Mouse (Mus musculus) hindbrain, embryonic 10.5 days (tissue): ENCODE results near the gene Ube2s. TPM values are rescaled to one million over a fixed set of nuclear protein-coding genes. Genes with fewer than 3 reads are reported as not detected.
"Not testable (repeated sequence)": the region's sequence is repeated elsewhere in the genome, so short reads cannot be mapped to it uniquely, and the experiment has no call there.

ENCODE experiments used
- DNase-seq: peaks from one replicate; pipeline ENCODE4 v3.0.0-alpha.2; 2017; ENCODE audit warnings: low spot score
- H3K27ac ChIP-seq: fragments of 300-500 bp; sonication (generic); 2 replicates; pipeline ENCODE4 v1.5.1; 2016; ENCODE audit warnings: mild to moderate bottlenecking, moderate library complexity
- H3K27me3 ChIP-seq: fragments of 300-500 bp; sonication (generic); 2 replicates; pipeline ENCODE4 v1.6.1; 2016; ENCODE audit warnings: mild to moderate bottlenecking; ENCODE audit not compliant: poor library complexity, insufficient read depth, severe bottlenecking
- H3K36me3 ChIP-seq: fragments of 300-500 bp; sonication (generic); 2 replicates; pipeline ENCODE4 v1.6.1; 2016; ENCODE audit warnings: mild to moderate bottlenecking, moderate library complexity
- H3K4me1 ChIP-seq: fragments of 300-500 bp; sonication (generic); replicated peaks from 2 replicates; pipeline ENCODE4 v1.6.1; 2016; ENCODE audit warnings: mild to moderate bottlenecking
- H3K4me3 ChIP-seq: fragments of 300-500 bp; sonication (generic); 2 replicates; pipeline ENCODE4 v1.5.1; 2016; ENCODE audit warnings: mild to moderate bottlenecking, moderate library complexity
- H3K9me3 ChIP-seq: fragments of 300-500 bp; sonication (generic); 2 replicates; pipeline ENCODE4 v1.6.1; 2016; ENCODE audit warnings: mild to moderate bottlenecking, moderate library complexity
- WGBS: fragments of 180-500 bp; shearing (Covaris S2); methylation state at CpG from one replicate; pipeline ENCODE4 v1.1.7; 2016; 5-methylcytosine and 5-hydroxymethylcytosine counted together
- polyA plus RNA-seq: library from polyadenylated mRNA; unstranded; fragments of >200 nt; fragmentation: Nextera tagmentation; extraction: Ambion mirVana; gene quantifications from 2 replicates; pipeline ENCODE4 v1.2.1, GENCODE M21; 2016

Ube2s gene
- polyA plus RNA-seq, 1 experiment from 2014 or later: 452 TPM

GRCm38 (mm10) chr7:4842634-4843131 is 30.3 kb upstream of the Ube2s start:
- peak; percentile 55 for DNase-seq
- Histone ChIP-seq H3K36me3 (no peaks in the 10 kb centered on the region), H3K27ac (peak overlapping the region; percentile 77), H3K9me3 (0 out of 2 replicates have a peak, but pooled peaks cover 6% of the 10 kb centered on the region), H3K4me1 (peaks cover 44% of the 10 kb centered on the region), H3K4me3 (peak overlapping the region; percentile 55), H3K27me3 (peaks cover 61% of the 10 kb centered on the region)
- WGBS: 1% methylated on average over 16 of the region's 16 CpGs

GRCm38 (mm10) chr7:4842077-4842476 is 29.7 kb upstream of the Ube2s start:
- Histone ChIP-seq H3K4me1 (peaks cover 46% of the 10 kb centered on the region), H3K27ac (no peak overlapping the region; the same call in 1 of the 2 replicates), H3K27me3 (peaks cover 67% of the 10 kb centered on the region), H3K9me3 (0 out of 2 replicates have a peak, but pooled peaks cover 5% of the 10 kb centered on the region), H3K36me3 (no peaks in the 10 kb centered on the region), H3K4me3 (peak overlapping the region; percentile 55)
- WGBS: 56% methylated on average over 5 of the region's 5 CpGs
- peak; percentile 34 for DNase-seq

- peaks cover 33% of the 10 kb centered on the region for H3K4me1 ChIP-seq
- WGBS: 21% methylated on average over 1 of the region's 1 CpGs
- no peak overlapping the region for H3K4me3 ChIP-seq
- H3K36me3 ChIP-seq: no peaks in the 10 kb centered on the region
- H3K27ac ChIP-seq: no peak overlapping the region
- DNase-seq: no peak
- H3K27me3 ChIP-seq: peaks cover 75% of the 10 kb centered on the region
- 0 out of 2 replicates have a peak, but pooled peaks cover 4% of the 10 kb centered on the region for H3K9me3 ChIP-seq
Measured at GRCm38 (mm10) chr7:4837639-4838038, 25.2 kb upstream of the Ube2s start.

GRCm38 (mm10) chr7:4836351-4836792 is 24.0 kb upstream of the Ube2s start:
- peak; percentile 75 for DNase-seq
- H3K4me1 ChIP-seq: peaks cover 21% of the 10 kb centered on the region
- H3K27ac ChIP-seq: peak overlapping the region; percentile 83
- H3K36me3 ChIP-seq: no peaks in the 10 kb centered on the region
- under 1% methylated on average over 51 of the region's 51 CpGs for WGBS
- peak overlapping the region; percentile 68 for H3K4me3 ChIP-seq
- peaks cover 70% of the 10 kb centered on the region for H3K27me3 ChIP-seq
- H3K9me3 ChIP-seq: 0 out of 2 replicates have a peak, but pooled peaks cover 6% of the 10 kb centered on the region

GRCm38 (mm10) chr7:4835631-4836327 is 23.4 kb upstream of the Ube2s start:
- Histone ChIP-seq H3K4me1 (peaks cover 20% of the 10 kb centered on the region), H3K36me3 (no peaks in the 10 kb centered on the region), H3K4me3 (peak overlapping the region; percentile 68), H3K27me3 (peaks cover 73% of the 10 kb centered on the region), H3K9me3 (0 out of 2 replicates have a peak, but pooled peaks cover 6% of the 10 kb centered on the region), H3K27ac (peak overlapping the region; percentile 83)
- no peak for DNase-seq
- 4% methylated on average over 34 of the region's 34 CpGs for WGBS

GRCm38 (mm10) chr7:4830476-4830875 is 18.1 kb upstream of the Ube2s start:
- Histone ChIP-seq H3K9me3 (0 out of 2 replicates have a peak, but pooled peaks cover 5% of the 10 kb centered on the region), H3K27ac (no peak overlapping the region), H3K4me1 (0 out of 2 replicates have a peak, but pooled peaks cover 4% of the 10 kb centered on the region), H3K36me3 (0 out of 2 replicates have a peak, but pooled peaks cover 4% of the 10 kb centered on the region), H3K27me3 (peaks cover 50% of the 10 kb centered on the region), H3K4me3 (no peak overlapping the region)
- DNase-seq: no peak
- 5% methylated on average over 12 of the region's 12 CpGs for WGBS

- H3K27me3 ChIP-seq: peaks cover 10% of the 10 kb centered on the region
- WGBS: 48% methylated on average over 4 of the region's 4 CpGs
- H3K36me3 ChIP-seq: 0 out of 2 replicates have a peak, but pooled peaks cover 4% of the 10 kb centered on the region
- no peak overlapping the region for H3K27ac ChIP-seq
- no peak for DNase-seq
- 0 out of 2 replicates have a peak, but pooled peaks cover 3% of the 10 kb centered on the region for H3K9me3 ChIP-seq
- H3K4me3 ChIP-seq: no peak overlapping the region
- 0 out of 2 replicates have a peak, but pooled peaks cover 12% of the 10 kb centered on the region for H3K4me1 ChIP-seq
Measured at GRCm38 (mm10) chr7:4825365-4825764, 13.0 kb upstream of the Ube2s start.

GRCm38 (mm10) chr7:4822162-4822907 is 9.9 kb upstream of the Ube2s start:
- no peak for DNase-seq
- WGBS: 72% methylated on average over 6 of the region's 6 CpGs
- Histone ChIP-seq H3K27me3 (no peaks in the 10 kb centered on the region), H3K9me3 (no peaks in the 10 kb centered on the region), H3K27ac (no peak overlapping the region), H3K36me3 (no peaks in the 10 kb centered on the region), H3K4me1 (0 out of 2 replicates have a peak, but pooled peaks cover 12% of the 10 kb centered on the region), H3K4me3 (no peak overlapping the region)

- 85% methylated on average over 4 of the region's 4 CpGs for WGBS
- 0 out of 2 replicates have a peak, but pooled peaks cover 12% of the 10 kb centered on the region for H3K4me1 ChIP-seq
- H3K27ac ChIP-seq: no peak overlapping the region
- H3K4me3 ChIP-seq: no peak overlapping the region
- H3K9me3 ChIP-seq: no peaks in the 10 kb centered on the region
- no peaks in the 10 kb centered on the region for H3K36me3 ChIP-seq
- H3K27me3 ChIP-seq: no peaks in the 10 kb centered on the region
- no peak for DNase-seq
Measured at GRCm38 (mm10) chr7:4821690-4822089, 9.3 kb upstream of the Ube2s start.

- 0 out of 2 replicates have a peak, but pooled peaks cover 12% of the 10 kb centered on the region for H3K4me1 ChIP-seq
- H3K27ac ChIP-seq, H3K27me3 ChIP-seq, H3K9me3 ChIP-seq, H3K4me3 ChIP-seq, H3K36me3 ChIP-seq, DNase-seq: not testable (repeated sequence)
- WGBS: 92% methylated on average over 7 of the region's 7 CpGs
Measured at GRCm38 (mm10) chr7:4820925-4821324, 8.5 kb upstream of the Ube2s start.

- Histone ChIP-seq H3K36me3 (0 out of 2 replicates have a peak, but pooled peaks cover under 1% of the 10 kb centered on the region), H3K4me3 (no peak overlapping the region), H3K4me1 (peaks cover 6% of the 10 kb centered on the region), H3K9me3 (no peaks in the 10 kb centered on the region), H3K27ac (no peak overlapping the region), H3K27me3 (no peaks in the 10 kb centered on the region)
- no peak for DNase-seq
Measured at GRCm38 (mm10) chr7:4816559-4816958, 4.2 kb upstream of the Ube2s start.

- H3K27ac ChIP-seq: peak overlapping the region; percentile 99
- no peaks in the 10 kb centered on the region for H3K9me3 ChIP-seq
- peaks cover 35% of the 10 kb centered on the region for H3K4me1 ChIP-seq
- DNase-seq: no peak
- H3K36me3 ChIP-seq: peaks cover 33% of the 10 kb centered on the region
- peak overlapping the region; percentile 99 for H3K4me3 ChIP-seq
- WGBS: 26% methylated on average over 8 of the region's 8 CpGs
- no peaks in the 10 kb centered on the region for H3K27me3 ChIP-seq
Measured at GRCm38 (mm10) chr7:4813105-4813791, 858 bp upstream of the Ube2s start.
